Mouse (Mus musculus) NIH3T3 (cell line): ENCODE data around the gene Rnf183.

Experiments
- DNase-seq: peaks from one replicate; pipeline ENCODE4 v3.0.0-alpha.2; 2012; ENCODE audit warnings: low read depth

Rnf183 gene

DNA sequence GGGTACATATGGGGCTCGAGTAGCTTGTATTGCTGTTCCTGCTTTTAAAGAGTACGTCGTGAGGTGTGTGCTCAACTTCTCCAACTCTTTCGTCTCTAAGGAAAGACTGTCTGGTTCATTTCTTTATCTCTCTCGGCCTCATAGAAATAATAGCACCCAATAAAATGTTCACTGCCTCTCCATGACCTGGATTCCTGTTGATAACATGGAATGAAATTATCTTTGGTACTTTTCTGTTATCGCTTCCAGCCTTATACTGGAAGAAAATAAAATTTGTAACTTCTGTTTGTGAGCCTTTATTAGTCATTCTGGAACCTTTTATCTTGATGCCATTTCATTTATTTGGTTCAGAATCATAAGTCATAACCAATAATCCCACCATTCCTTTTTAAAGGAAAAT, 51.8 kb downstream of the Rnf183 start:
- DNase-seq = no peak

DNA sequence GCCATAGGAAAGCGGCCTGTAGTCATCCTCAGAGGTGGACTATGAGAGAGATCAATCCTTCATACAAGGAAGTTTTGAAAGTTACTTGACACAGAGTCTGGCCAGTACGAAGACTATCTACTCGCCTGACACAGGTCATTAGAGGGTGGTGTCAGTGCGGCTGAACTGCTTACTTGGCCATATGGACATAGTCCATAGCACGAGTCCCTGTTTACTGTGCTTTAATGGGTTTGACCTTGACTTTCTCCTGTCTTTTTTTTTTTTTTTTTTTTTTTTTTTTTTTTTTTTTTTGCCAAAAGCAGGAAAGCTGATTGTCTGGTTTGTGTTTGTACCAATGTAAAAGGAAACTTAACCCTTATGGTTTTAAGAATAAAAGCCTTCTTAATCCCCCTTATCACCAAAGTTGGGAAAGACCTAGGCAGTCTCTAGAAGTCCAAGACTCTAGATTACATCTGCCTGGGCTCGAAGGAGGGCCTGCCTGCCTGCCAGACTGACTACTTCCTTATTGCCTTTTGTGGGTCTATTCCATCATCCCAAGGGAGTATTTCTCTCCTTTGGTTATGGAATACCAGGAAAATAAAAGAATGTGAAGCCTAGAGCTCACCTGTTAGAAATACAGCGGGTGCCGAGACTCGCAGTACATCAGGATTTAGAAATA, 55.2 kb downstream of the Rnf183 start:
- DNase-seq = no peak
